In the genomic region with DNA sequence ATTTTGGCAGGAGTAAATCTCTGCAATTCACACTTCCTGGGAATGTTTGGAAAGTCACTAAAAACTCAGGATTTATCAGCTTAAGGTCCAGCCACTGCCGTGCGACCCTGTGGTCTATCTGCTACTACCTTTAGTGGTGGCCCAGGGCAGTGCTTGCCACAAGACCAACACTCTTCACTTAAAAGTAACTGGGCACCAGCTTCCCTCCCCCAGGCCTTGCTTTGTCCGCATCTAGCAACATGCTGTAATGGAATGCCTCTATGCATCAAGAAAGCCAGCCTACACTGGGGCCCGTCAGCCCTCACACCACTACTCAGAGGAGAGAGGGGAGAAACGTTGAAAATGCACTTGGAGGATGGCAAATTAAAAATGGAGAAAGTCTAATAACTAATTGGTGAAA, we compare ENCODE assay signal across 21 mouse cellular contexts.
DNase-seq lines count a peak whose midpoint lies in the region; ATAC-seq and TF ChIP-seq lines count a peak whose summit lies in the region.
"Had no signal": no experiment of that assay in that cellular context is flagged by ENCODE, and none has a peak within 500 bp of the region (broad histone marks: within the 10 kb centered on the region; RNA-seq: fewer than 3 reads in every experiment).

No protein-coding gene starts in this region.

- no peak overlapping the region for H3K27ac ChIP-seq in intestine, embryonic 14.5 days (ENCODE audit: low read depth)
- H3K27ac ChIP-seq in intestine, embryonic 15.5 days: no peak overlapping the region
- H3K27ac ChIP-seq in lung, embryonic 15.5 days: peak overlapping the region; percentile 26; the same call in 1 of the 2 replicates
- H3K27ac ChIP-seq in limb, embryonic 10.5 days: 0 out of 2 replicates have a peak overlapping the region, but pooled peaks have one; percentile 53
- no peak overlapping the region for H3K27ac ChIP-seq in limb, embryonic 14.5 days (replicated peaks; ENCODE audit: low read depth, low read length)
- no peak overlapping the region for H3K27ac ChIP-seq in liver, embryonic 12.5 days
- H3K27ac ChIP-seq: heart, adult 2 months; hindbrain, embryonic 15.5 days; limb, embryonic 13.5 days; liver, embryonic 14.5 days had no signal

- H3K27me3 ChIP-seq in intestine, embryonic 14.5 days (replicated peaks; ENCODE audit: control insufficient read depth, insufficient read depth, low read length): no peaks in the 10 kb centered on the region
- no peaks in the 10 kb centered on the region for H3K27me3 ChIP-seq in intestine, embryonic 15.5 days (replicated peaks)
- H3K27me3 ChIP-seq in lung, embryonic 15.5 days: no peaks in the 10 kb centered on the region
- H3K27me3 ChIP-seq in limb, embryonic 10.5 days (ENCODE audit: low read depth, poor library complexity, severe bottlenecking): peaks cover 23% of the 10 kb centered on the region; the same call in 1 of the 2 replicates
- no peaks in the 10 kb centered on the region for H3K27me3 ChIP-seq in limb, embryonic 14.5 days (ENCODE audit: control insufficient read depth, insufficient read depth, low read length)
- H3K27me3 ChIP-seq in liver, embryonic 12.5 days (replicated peaks): no peaks in the 10 kb centered on the region
- H3K27me3 ChIP-seq: hindbrain, embryonic 15.5 days had no signal

- 0 out of 2 replicates have a peak, but pooled peaks have one; percentile 12 for ATAC-seq in intestine, embryonic 14.5 days (replicated peaks; ENCODE audit: low FRiP score, low TSS enrichment, low read depth)
- no peak for ATAC-seq in intestine, embryonic 15.5 days
- ATAC-seq in lung, embryonic 15.5 days (ENCODE audit: borderline replicate concordance, extremely low read depth, low FRiP score, low TSS enrichment): peak; percentile 47; the same call in 1 of the 2 replicates
- ATAC-seq in limb, embryonic 14.5 days (ENCODE audit: low FRiP score, low read depth): no peak; the same call in 1 of the 2 replicates
- no peak for ATAC-seq in liver, embryonic 12.5 days
- ATAC-seq: activated CD4-positive, CD25-positive, alpha-beta regulatory T cell, adult 4 months had no signal

- 43% methylated on average over 5 of the region's 5 CpGs for WGBS in intestine, embryonic 14.5 days
- 50% methylated on average over 5 of the region's 5 CpGs for WGBS in intestine, embryonic 15.5 days
- 53% methylated on average over 5 of the region's 5 CpGs for WGBS in lung, embryonic 15.5 days
- 36% methylated on average over 5 of the region's 5 CpGs for WGBS in limb, embryonic 10.5 days
- 27% methylated on average over 5 of the region's 5 CpGs for WGBS in limb, embryonic 14.5 days
- 67% methylated on average over 5 of the region's 5 CpGs for WGBS in liver, embryonic 12.5 days (ENCODE audit: insufficient replicate concordance)

- no peak for TF ChIP-seq POLR2A in limb, embryonic 14.5 days (IDR thresholded peaks at IDR 0.05; ENCODE audit: borderline replicate concordance, extremely low read depth, insufficient read depth, insufficient read length)

- no peak overlapping the region for H3K9ac ChIP-seq in intestine, embryonic 14.5 days (ENCODE audit: low read length)
- no peak overlapping the region for H3K9ac ChIP-seq in intestine, embryonic 15.5 days
- H3K9ac ChIP-seq in lung, embryonic 15.5 days: no peak overlapping the region
- no peak overlapping the region for H3K9ac ChIP-seq in limb, embryonic 14.5 days (ENCODE audit: low read depth, low read length, severe bottlenecking)
- H3K9ac ChIP-seq in liver, embryonic 12.5 days: no peak overlapping the region
- H3K9ac ChIP-seq: hindbrain, embryonic 15.5 days; limb, embryonic 13.5 days; liver, embryonic 14.5 days; lung, embryonic 14.5 days had no signal

- H3K36me3 ChIP-seq in intestine, embryonic 14.5 days (ENCODE audit: control insufficient read depth, insufficient read depth, low read length): no peaks in the 10 kb centered on the region
- H3K36me3 ChIP-seq in intestine, embryonic 15.5 days: no peaks in the 10 kb centered on the region
- H3K36me3 ChIP-seq in lung, embryonic 15.5 days: no peaks in the 10 kb centered on the region
- H3K36me3 ChIP-seq in limb, embryonic 10.5 days: no peaks in the 10 kb centered on the region
- no peaks in the 10 kb centered on the region for H3K36me3 ChIP-seq in limb, embryonic 14.5 days (ENCODE audit: control insufficient read depth, insufficient read depth, low read length)
- H3K36me3 ChIP-seq in liver, embryonic 12.5 days: no peaks in the 10 kb centered on the region
- H3K36me3 ChIP-seq: hindbrain, embryonic 15.5 days; limb, embryonic 13.5 days had no signal

- no peak overlapping the region for H3K4me2 ChIP-seq in intestine, embryonic 14.5 days (ENCODE audit: low read length)
- H3K4me2 ChIP-seq in intestine, embryonic 15.5 days (replicated peaks): no peak overlapping the region
- H3K4me2 ChIP-seq in lung, embryonic 15.5 days: no peak overlapping the region
- H3K4me2 ChIP-seq in limb, embryonic 14.5 days (replicated peaks; ENCODE audit: low read depth, low read length, severe bottlenecking): peak overlapping the region; percentile 4; the same call in 1 of the 2 replicates
- H3K4me2 ChIP-seq in liver, embryonic 12.5 days: no peak overlapping the region
- H3K4me2 ChIP-seq: hindbrain, embryonic 15.5 days; limb, embryonic 13.5 days; lung, embryonic 14.5 days had no signal

- H3K4me3 ChIP-seq in intestine, embryonic 14.5 days (ENCODE audit: low read depth, low read length): no peak overlapping the region
- H3K4me3 ChIP-seq in intestine, embryonic 15.5 days (replicated peaks): no peak overlapping the region
- H3K4me3 ChIP-seq in lung, embryonic 15.5 days: no peak overlapping the region
- H3K4me3 ChIP-seq in limb, embryonic 10.5 days: no peak overlapping the region
- no peak overlapping the region for H3K4me3 ChIP-seq in limb, embryonic 14.5 days (replicated peaks; ENCODE audit: low read length)
- H3K4me3 ChIP-seq in liver, embryonic 12.5 days: no peak overlapping the region
- H3K4me3 ChIP-seq: heart, adult 2 months; hindbrain, embryonic 15.5 days; limb, embryonic 13.5 days had no signal

- peaks cover 35% of the 10 kb centered on the region for H3K4me1 ChIP-seq in intestine, embryonic 14.5 days (replicated peaks; ENCODE audit: control insufficient read depth, insufficient read depth, low read length)
- H3K4me1 ChIP-seq in intestine, embryonic 15.5 days (replicated peaks): no peaks in the 10 kb centered on the region
- peaks cover 36% of the 10 kb centered on the region for H3K4me1 ChIP-seq in lung, embryonic 15.5 days
- H3K4me1 ChIP-seq in limb, embryonic 10.5 days: peaks cover 49% of the 10 kb centered on the region
- H3K4me1 ChIP-seq in limb, embryonic 14.5 days (ENCODE audit: control insufficient read depth, insufficient read depth, low read length): peaks cover 28% of the 10 kb centered on the region
- no peaks in the 10 kb centered on the region for H3K4me1 ChIP-seq in liver, embryonic 12.5 days
- H3K4me1 ChIP-seq: hindbrain, embryonic 15.5 days had no signal

- H3K9me3 ChIP-seq in intestine, embryonic 14.5 days (ENCODE audit: control insufficient read depth, low read length): no peaks in the 10 kb centered on the region
- no peaks in the 10 kb centered on the region for H3K9me3 ChIP-seq in intestine, embryonic 15.5 days
- H3K9me3 ChIP-seq in lung, embryonic 15.5 days: no peaks in the 10 kb centered on the region
- H3K9me3 ChIP-seq in limb, embryonic 10.5 days (replicated peaks): no peaks in the 10 kb centered on the region
- no peaks in the 10 kb centered on the region for H3K9me3 ChIP-seq in limb, embryonic 14.5 days (ENCODE audit: control insufficient read depth, low read length)
- no peaks in the 10 kb centered on the region for H3K9me3 ChIP-seq in liver, embryonic 12.5 days (replicated peaks)
- H3K9me3 ChIP-seq: hindbrain, embryonic 15.5 days; limb, embryonic 13.5 days had no signal

- no peak for DNase-seq in intestine, embryonic 14.5 days (ENCODE audit: low spot score)
- DNase-seq in lung, postnatal 10 days: no peak
- DNase-seq in limb, embryonic 10.5 days (ENCODE audit: low spot score): no peak
- no peak for DNase-seq in limb, embryonic 14.5 days (ENCODE audit: low spot score)
- DNase-seq in right cerebral cortex, postnatal 14 days: no peak
- DNase-seq: cerebellum, adult 11-12 months; cerebellum, postnatal 10 days; gastrocnemius, postnatal 25 days; heart, postnatal 36 days; kidney, adult 8-10 months; retina, postnatal 1 day; thymus, postnatal 25 days had no signal

Comparison
In these comparisons a context has a peak if more than half of its experiments do, and no peak if none do; other contexts are left out.
1. ATAC-seq: peak in intestine, embryonic 14.5 days (single experiment) and lung, embryonic 15.5 days (single experiment); none in intestine, embryonic 15.5 days (single experiment), limb, embryonic 14.5 days (single experiment) and liver, embryonic 12.5 days (single experiment).
2. H3K27ac ChIP-seq: peak in lung, embryonic 15.5 days (single experiment) and limb, embryonic 10.5 days (single experiment); none in intestine, embryonic 14.5 days (single experiment), intestine, embryonic 15.5 days (single experiment), limb, embryonic 14.5 days (single experiment) and liver, embryonic 12.5 days (single experiment).